Mouse (Mus musculus): ENCODE results near the gene Mrps7. TPM values are rescaled to one million over a fixed set of nuclear protein-coding genes. Genes with fewer than 3 reads are reported as not detected.

Mrps7 gene
- 10 to 100 TPM; 49.1 to 55.3 (median 52.6) TPM for total RNA-seq (2022)

- DNase-seq (ENCODE audit: low spot score in 2 of 2) = peak; percentile 79 to 83
These were observed at the start of gene Mrps7, which contains the start of gene Gga3 for GRCm38 (mm10) chr11:115603476-115604303. Gene Mrps7 (plus strand): TSS chr11:115603925. Gene Gga3 (minus strand): TSS chr11:115604051.

GRCm38 (mm10) chr11:115555717-115556116, 48.0 kb upstream of the Mrps7 start:
- DNase-seq (ENCODE audit: low spot score in 2 of 2) = no peak

GRCm38 (mm10) chr11:115563406-115563805, 40.3 kb upstream of the Mrps7 start:
- DNase-seq (ENCODE audit: low spot score in 2 of 2) = no peak

GRCm38 (mm10) chr11:115564064-115564809, 39.5 kb upstream of the Mrps7 start, which contains the start of gene Nup85:
Gene Nup85 (plus strand): TSS chr11:115564434.
- peak; percentile 95 to 98 for DNase-seq (ENCODE audit: low spot score in 2 of 2)

GRCm38 (mm10) chr11:115564961-115565360, 38.8 kb upstream of the Mrps7 start:
- DNase-seq (ENCODE audit: low spot score in 2 of 2) = no peak

GRCm38 (mm10) chr11:115579080-115579479, 24.6 kb upstream of the Mrps7 start:
- DNase-seq (ENCODE audit: low spot score in 2 of 2) = no peak

GRCm38 (mm10) chr11:115582913-115583606, 20.7 kb upstream of the Mrps7 start:
- DNase-seq (ENCODE audit: low spot score in 2 of 2) = no peak

- DNase-seq (ENCODE audit: low spot score in 2 of 2) = no peak
These were observed 19.2 kb upstream of the Mrps7 start for GRCm38 (mm10) chr11:115584376-115585073.

GRCm38 (mm10) chr11:115585573-115586100, 18.1 kb upstream of the Mrps7 start:
- no peak for DNase-seq (ENCODE audit: low spot score in 2 of 2)

GRCm38 (mm10) chr11:115586403-115586802, 17.3 kb upstream of the Mrps7 start:
- no peak for DNase-seq (ENCODE audit: low spot score in 2 of 2)

GRCm38 (mm10) chr11:115587984-115588383, 15.7 kb upstream of the Mrps7 start:
- DNase-seq (ENCODE audit: low spot score in 2 of 2) = no peak

GRCm38 (mm10) chr11:115590526-115591075, 13.1 kb upstream of the Mrps7 start:
- no peak for DNase-seq (ENCODE audit: low spot score in 2 of 2)

GRCm38 (mm10) chr11:115595209-115595608, 8.5 kb upstream of the Mrps7 start:
- DNase-seq (ENCODE audit: low spot score in 2 of 2) = no peak

GRCm38 (mm10) chr11:115598309-115598708, 5.4 kb upstream of the Mrps7 start:
- DNase-seq (ENCODE audit: low spot score in 2 of 2) = no peak

- DNase-seq (ENCODE audit: low spot score in 2 of 2) = no peak
These were observed 4.0 kb upstream of the Mrps7 start for GRCm38 (mm10) chr11:115599722-115600121.

- DNase-seq (ENCODE audit: low spot score in 2 of 2) = no peak
These were observed 3.0 kb upstream of the Mrps7 start for GRCm38 (mm10) chr11:115600743-115601142.

- DNase-seq (ENCODE audit: low spot score in 2 of 2) = no peak
These were observed 2.6 kb upstream of the Mrps7 start for GRCm38 (mm10) chr11:115601174-115601573.

GRCm38 (mm10) chr11:115603128-115603475, 623 bp upstream of the Mrps7 start:
- no peak for DNase-seq (ENCODE audit: low spot score in 2 of 2)

- DNase-seq (ENCODE audit: low spot score in 2 of 2) = no peak
These were observed 575 bp downstream of the Mrps7 start for GRCm38 (mm10) chr11:115604304-115604696.

GRCm38 (mm10) chr11:115606733-115607132, 3.0 kb downstream of the Mrps7 start:
- DNase-seq (ENCODE audit: low spot score in 2 of 2) = no peak
